Mouse (Mus musculus) left cerebral cortex, postnatal 36 days (tissue): Measurements from ENCODE around the gene Aasdhppt. TPM values are rescaled to one million over a fixed set of nuclear protein-coding genes. Genes with fewer than 3 reads are reported as not detected.
A peak's percentile ranks its signal among the peaks of the same experiment; 100 is the strongest.

Source experiments
- DNase-seq, 2 experiments: peaks; one replicate each; pipeline ENCODE4 v3.0.0; 2021 to 2022; ENCODE audit warnings: low spot score in 2 of 2, mixed read lengths in 1 of 2
- intact Hi-C: fragments of 180-260 bp; cut with DNase I; formaldehyde crosslinking; loops from one replicate; pipeline ENCODE4 v1.15.1; 2025
- total RNA-seq, 2 experiments: library from RNA; stranded (reverse); gene quantifications; 2 replicates each; pipeline ENCODE4 v1.2.3; 2021

Gene Aasdhppt
- total RNA-seq = 10 to 100 TPM; 25.3 to 27.2 TPM

GRCm38 (mm10) chr9:4309351-4310085 lies at the start of gene Aasdhppt, which contains the start of gene Kbtbd3:
Aasdhppt (minus strand) TSS chr9:4309471.
Kbtbd3 (plus strand) TSS chr9:4309833.
- intact Hi-C loops = loop anchor here (5.0 kb wide), 3 partner anchors 68 to 907 kb away; partner anchors contain the start of genes Cwf19l2, Gucy1a2 and Msantd4
- DNase-seq = peak; percentile 99 to 100

DNA sequence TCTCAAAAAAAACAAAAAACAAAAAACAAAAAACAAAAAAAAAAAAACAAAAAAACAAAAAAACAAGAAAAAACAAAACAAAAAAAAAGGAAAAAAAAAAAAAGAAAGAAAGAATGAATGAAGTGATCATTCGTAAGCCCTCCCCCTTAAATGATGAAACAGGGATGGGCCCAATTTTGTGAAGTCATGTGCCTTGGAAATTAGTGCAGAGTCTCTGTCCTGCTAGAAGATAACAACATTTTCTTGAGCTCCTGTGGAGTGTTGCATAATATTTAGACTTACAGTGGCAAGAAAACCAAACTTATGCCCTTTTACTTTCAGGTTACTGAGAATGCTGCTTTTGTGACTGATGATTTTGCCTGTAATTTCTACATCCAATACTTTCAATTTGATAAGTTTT lies 43.9 kb upstream of the Aasdhppt start:
- intact Hi-C loops = no loop called here

GRCm38 (mm10) chr9:4318939-4319721 lies 9.9 kb upstream of the Aasdhppt start:
- intact Hi-C loops = no loop called here
- no peak for DNase-seq

More for the DNA sequence above, 43.9 kb upstream of the Aasdhppt start:
- no peak for DNase-seq

DNA sequence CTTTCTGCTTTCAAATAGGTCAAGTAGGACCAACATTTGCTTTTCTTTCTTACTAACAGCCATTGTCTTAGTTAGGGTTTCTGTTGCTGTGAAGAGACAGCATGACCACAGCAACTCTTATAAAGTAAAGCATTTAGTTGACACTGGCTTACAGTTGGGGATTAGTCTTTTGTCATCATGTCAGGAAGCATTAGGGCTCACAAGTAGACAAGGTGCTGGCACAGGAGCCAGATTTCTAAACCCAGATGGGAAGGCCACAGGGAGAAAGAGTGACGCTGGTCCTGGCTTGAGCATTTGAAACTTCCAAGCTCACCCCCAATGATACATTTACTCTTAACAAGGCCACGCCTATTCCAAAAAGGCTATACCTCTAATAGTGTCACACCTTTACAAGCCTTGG lies 6.5 kb upstream of the Aasdhppt start:
- intact Hi-C loops = no loop called here
- no peak for DNase-seq

- DNase-seq = no peak
- intact Hi-C loops = no loop called here
Observed at GRCm38 (mm10) chr9:4313946-4314345, 4.7 kb upstream of the Aasdhppt start.

DNA sequence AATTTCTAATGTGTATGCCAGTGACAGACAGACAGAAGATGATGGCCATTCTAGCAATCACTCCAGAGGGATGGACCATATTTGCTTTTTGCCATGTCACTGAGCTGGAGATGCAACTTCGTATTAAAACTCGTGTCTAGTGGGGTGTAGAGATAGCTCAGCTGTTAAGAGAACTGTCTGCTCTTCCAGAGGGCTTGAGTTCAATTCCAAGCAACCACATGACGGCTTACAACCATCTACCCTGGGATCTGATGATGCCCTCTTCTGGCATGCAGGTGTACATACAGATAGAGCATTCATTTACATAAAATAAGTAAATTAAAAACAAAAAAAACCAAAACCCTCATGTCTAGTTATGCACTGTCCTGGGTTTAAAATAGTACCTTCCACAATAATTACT lies 1.9 kb upstream of the Aasdhppt start:
- intact Hi-C loops = no loop called here
- no peak for DNase-seq

DNA sequence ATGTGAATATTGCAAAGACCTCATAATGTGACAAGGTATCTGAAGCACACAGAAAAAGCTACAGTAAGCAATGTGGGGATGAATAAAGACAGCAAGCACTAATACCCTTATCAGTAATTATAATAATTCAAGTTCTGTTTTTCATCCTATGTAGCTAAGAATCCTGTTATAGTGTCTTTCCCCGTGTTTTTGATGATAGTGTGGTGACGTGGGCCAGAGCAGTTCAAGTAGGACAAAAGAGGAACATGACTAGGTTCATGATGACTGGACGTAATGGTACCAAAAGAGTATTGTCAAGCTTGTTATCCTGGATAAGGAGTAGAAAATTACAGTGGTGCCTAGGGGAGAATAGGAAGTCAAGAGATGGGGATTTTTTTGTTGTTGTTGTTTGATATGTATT lies 1.4 kb upstream of the Aasdhppt start:
- DNase-seq = no peak
- intact Hi-C loops = no loop called here

GRCm38 (mm10) chr9:4308628-4309350 lies 482 bp downstream of the Aasdhppt start:
- intact Hi-C loops = loop anchor here (5.0 kb wide), 3 partner anchors 69 to 906 kb away; partner anchors contain the start of genes Cwf19l2, Gucy1a2 and Msantd4
- DNase-seq = no peak

GRCm38 (mm10) chr9:4304867-4305266 lies 4.4 kb downstream of the Aasdhppt start:
- DNase-seq = no peak
- intact Hi-C loops = loop anchor here (5.0 kb wide), 3 partner anchors 72 to 903 kb away; partner anchors contain the start of genes Cwf19l2, Gucy1a2 and Msantd4

DNA sequence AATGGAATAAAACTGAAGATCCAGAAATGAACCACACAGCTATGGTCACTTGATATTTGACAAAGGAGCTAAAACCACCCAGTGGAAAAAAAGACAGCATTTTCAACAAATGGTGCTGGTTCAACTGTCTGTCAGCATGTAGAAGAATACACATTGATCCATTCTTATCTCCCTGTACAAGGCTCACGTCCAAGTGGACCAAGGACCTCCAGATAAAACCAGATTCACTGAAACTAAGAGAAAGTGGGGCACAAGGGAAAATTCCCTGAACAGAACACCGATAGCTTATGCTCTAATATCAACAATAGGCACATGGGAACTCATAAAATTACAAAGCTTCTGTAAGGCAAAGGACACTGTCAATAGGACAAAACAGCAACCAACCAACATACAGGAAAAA lies 8.8 kb downstream of the Aasdhppt start:
- no peak for DNase-seq
- intact Hi-C loops = no loop called here

- DNase-seq = no peak
- intact Hi-C loops = no loop called here
Observed at GRCm38 (mm10) chr9:4283850-4284249, 25.4 kb downstream of the Aasdhppt start.

DNA sequence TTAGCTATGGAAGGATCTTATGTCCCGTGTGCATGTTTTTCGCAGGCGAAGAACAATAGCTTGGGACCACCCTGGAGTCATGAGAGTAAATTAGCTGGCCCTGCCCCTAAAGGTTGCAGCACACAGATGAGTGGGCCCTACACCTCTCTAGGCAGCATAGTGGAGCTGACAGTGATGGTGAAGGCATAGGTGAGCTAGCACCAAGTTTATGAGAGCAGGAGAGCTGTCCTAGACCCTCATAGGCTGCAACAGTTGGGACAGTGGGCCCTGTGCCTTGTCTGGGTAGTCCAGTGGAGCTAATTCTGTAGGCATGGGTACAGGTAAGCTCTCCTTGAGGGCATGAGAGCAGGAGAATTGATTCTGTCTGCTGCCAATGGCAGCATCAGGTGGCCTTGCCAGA lies 42.4 kb downstream of the Aasdhppt start:
- no peak for DNase-seq
- intact Hi-C loops = no loop called here

GRCm38 (mm10) chr9:4260746-4261090 lies 48.6 kb downstream of the Aasdhppt start:
- DNase-seq = no peak
- intact Hi-C loops = no loop called here

DNA sequence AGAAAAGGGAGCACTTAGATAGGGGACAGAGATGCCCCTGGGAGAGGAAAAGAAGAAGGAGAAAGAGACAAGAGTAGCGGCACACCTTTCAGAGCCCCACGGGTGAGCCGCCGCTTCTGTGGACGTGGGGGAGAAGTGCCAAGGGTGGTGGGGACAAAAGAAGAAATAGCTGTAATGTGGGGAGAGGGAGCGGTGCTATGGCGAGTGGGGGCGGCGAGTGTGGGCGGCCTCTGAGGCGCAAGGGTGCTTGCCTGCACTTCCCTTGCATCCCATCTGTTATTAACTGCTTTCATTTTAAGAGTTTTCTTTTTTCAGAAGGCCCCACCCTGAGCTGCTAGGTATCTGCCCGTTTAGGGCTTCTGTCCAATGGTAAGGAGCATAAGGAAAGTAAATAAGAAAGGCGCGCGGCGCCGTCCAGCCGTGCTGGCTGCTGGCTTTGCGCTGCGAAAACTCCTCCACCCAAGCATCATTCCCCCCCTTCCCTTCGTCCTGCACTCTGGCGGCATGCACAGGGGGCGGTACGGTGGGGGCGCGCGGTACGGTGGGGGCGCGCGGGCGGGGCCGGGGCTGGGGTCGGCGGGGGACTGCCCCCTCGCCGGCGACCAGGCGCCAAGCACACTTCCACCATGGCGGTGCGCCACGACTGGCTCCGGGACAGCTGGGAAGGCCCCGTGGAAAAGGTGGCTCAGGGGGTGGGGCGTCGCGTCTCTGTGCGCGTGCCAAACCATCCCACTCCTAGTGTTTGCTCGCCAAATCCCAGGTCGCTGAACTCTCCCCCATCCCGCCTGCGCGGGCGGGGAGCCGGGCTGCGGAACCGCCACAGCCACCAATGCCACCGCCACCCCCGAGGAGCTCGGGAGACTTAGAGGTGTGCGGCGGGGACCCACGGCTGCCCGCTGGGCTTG lies 49.2 kb downstream of the Aasdhppt start:
- DNase-seq = peak in 1 of 2 experiments; percentile 33
- intact Hi-C loops = no loop called here

DNA sequence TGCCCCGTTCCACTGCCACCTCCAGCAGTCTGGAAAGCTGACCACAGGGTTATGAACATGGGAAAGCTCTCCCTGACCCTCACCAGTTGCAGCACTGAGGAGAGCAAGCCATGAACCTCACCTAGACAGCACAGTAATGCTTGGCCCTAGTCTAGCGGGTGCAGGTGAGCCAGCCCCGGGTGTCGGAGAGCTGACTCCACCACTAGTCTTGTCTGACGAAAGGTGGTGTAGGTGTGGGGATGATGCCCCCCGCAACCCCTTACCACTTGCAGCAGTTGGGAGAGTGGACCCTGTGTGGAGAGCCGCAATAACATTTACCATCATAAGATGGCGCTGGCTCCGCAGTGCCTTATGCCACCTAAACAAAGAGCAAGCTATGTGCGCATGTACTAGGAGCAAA lies 50.2 kb downstream of the Aasdhppt start:
- no peak for DNase-seq
- intact Hi-C loops = no loop called here
